Mouse (Mus musculus) embryonic facial prominence, embryonic 15.5 days (tissue): Measurements from ENCODE around the gene Sntg2. TPM values are rescaled to one million over a fixed set of nuclear protein-coding genes. Genes with fewer than 3 reads are reported as not detected.
A peak's percentile ranks its signal among the peaks of the same experiment; 100 is the strongest.

Source experiments
- ATAC-seq: fragments of 200-750 bp; cut with Nextera tagmentation; 2 replicates; pipeline ENCODE4 v1.8.0; 2017; ENCODE audit warnings: low read depth, moderate TSS enrichment; ENCODE audit not compliant: insufficient number of reproducible peaks, low FRiP score, low TSS enrichment
- H3K27ac ChIP-seq: fragments of 300-500 bp; sonication (generic); replicated peaks from 2 replicates; pipeline ENCODE4 v1.5.1; 2015; ENCODE audit warnings: mild to moderate bottlenecking, inconsistent platforms
- H3K27me3 ChIP-seq: fragments of 300-500 bp; sonication (generic); 2 replicates; pipeline ENCODE4 v1.6.1; 2015; ENCODE audit warnings: inconsistent platforms
- H3K36me3 ChIP-seq: fragments of 300-500 bp; sonication (generic); 2 replicates; pipeline ENCODE4 v1.6.1; 2015; ENCODE audit warnings: mild to moderate bottlenecking, inconsistent platforms
- H3K4me1 ChIP-seq: fragments of 300-500 bp; sonication (generic); 2 replicates; pipeline ENCODE4 v1.6.1; 2015; ENCODE audit warnings: inconsistent platforms
- H3K4me2 ChIP-seq: fragments of 300-500 bp; sonication (generic); replicated peaks from 2 replicates; pipeline ENCODE4 v1.6.1; 2015; ENCODE audit warnings: mild to moderate bottlenecking, inconsistent platforms
- H3K4me3 ChIP-seq: fragments of 300-500 bp; sonication (generic); replicated peaks from 2 replicates; pipeline ENCODE4 v1.5.1; 2015; ENCODE audit warnings: mild to moderate bottlenecking, inconsistent platforms
- H3K9ac ChIP-seq: fragments of 300-500 bp; sonication (generic); 2 replicates; pipeline ENCODE4 v1.6.1; 2015; ENCODE audit warnings: inconsistent platforms
- H3K9me3 ChIP-seq: fragments of 300-500 bp; sonication (generic); replicated peaks from 2 replicates; pipeline ENCODE4 v1.6.1; 2016; ENCODE audit warnings: inconsistent platforms
- WGBS: fragments of 180-500 bp; shearing (Covaris S2); methylation state at CpG from one replicate; pipeline ENCODE4 v1.1.7; 2015; 5-methylcytosine and 5-hydroxymethylcytosine counted together
- polyA plus RNA-seq: library from polyadenylated mRNA; unstranded; fragments of >200 nt; fragmentation: Nextera tagmentation; extraction: Ambion mirVana; gene quantifications from 2 replicates; pipeline ENCODE4 v1.2.1, GENCODE M21; 2015

The Sntg2 gene
- polyA plus RNA-seq, 1 experiment from 2014 or later = 3.3 TPM

DNA sequence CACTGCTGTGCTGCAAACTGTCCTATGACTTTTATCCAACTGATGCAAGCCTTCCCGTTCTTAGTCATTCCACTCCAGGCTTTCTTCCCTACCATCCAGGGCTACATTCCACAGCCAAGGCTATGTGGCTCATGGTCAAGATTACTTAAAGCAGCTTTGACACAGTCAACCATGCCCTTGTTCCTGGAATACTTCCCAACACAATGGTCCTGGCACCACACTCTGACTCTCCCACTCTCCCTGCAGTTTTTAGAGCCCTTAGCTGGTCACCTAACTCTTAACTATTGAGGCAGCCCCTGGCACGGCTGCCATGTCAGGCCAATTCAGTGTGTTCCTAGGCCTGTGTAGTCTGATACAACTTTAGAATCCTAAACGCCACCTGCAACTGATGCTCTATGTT, 212.7 kb downstream of the Sntg2 start:
- no peak overlapping the region for H3K9ac ChIP-seq
- WGBS = 69% methylated on average over 3 of the region's 3 CpGs
- no peak for ATAC-seq

GRCm38 (mm10) chr12:30159788-30160187, 213.4 kb downstream of the Sntg2 start:
- no peaks in the 10 kb centered on the region for H3K9me3 ChIP-seq
- no peak overlapping the region for H3K4me2 ChIP-seq
- 83% methylated on average over 8 of the region's 8 CpGs for WGBS
- H3K9ac ChIP-seq = no peak overlapping the region
- no peaks in the 10 kb centered on the region for H3K27me3 ChIP-seq
- H3K4me3 ChIP-seq = no peak overlapping the region
- no peaks in the 10 kb centered on the region for H3K36me3 ChIP-seq
- no peak overlapping the region for H3K27ac ChIP-seq
- no peak for ATAC-seq
- H3K4me1 ChIP-seq = no peaks in the 10 kb centered on the region

More for the DNA sequence above, 212.7 kb downstream of the Sntg2 start:
- H3K9me3 ChIP-seq = no peaks in the 10 kb centered on the region
- no peak overlapping the region for H3K4me3 ChIP-seq
- H3K27ac ChIP-seq = no peak overlapping the region
- H3K4me1 ChIP-seq = no peaks in the 10 kb centered on the region
- H3K36me3 ChIP-seq = no peaks in the 10 kb centered on the region
- H3K4me2 ChIP-seq = no peak overlapping the region
- H3K27me3 ChIP-seq = no peaks in the 10 kb centered on the region

DNA sequence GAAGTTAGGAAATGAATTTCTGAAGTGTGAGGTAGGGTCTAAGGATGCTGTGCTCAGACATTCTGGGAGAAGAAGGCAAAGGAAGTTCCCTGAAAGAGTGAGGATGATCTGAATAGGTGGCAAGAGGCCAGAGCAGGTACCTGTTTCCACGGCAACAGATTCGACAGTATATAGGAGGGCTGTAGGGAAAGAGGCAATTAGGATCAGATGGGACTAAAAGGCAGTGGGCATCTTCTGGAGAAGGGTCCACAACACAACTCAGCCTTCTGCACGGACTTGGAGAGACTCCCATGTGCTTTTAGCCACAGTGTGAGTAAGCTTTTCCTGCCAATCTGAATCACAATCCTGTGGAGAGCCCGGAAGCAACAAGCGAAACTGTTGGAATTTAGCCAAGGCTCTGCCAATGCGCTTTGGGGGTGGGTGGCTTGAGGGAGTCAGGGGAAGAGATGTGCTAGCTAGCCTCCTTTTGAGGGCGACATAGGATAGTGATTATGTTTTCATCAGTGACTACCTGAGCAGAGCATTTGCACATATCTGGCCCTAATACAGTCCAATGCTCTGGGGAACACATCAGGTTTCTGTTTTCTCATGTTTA, 219.0 kb downstream of the Sntg2 start:
- no peak overlapping the region for H3K27ac ChIP-seq
- no peak for ATAC-seq
- H3K4me2 ChIP-seq = no peak overlapping the region
- H3K27me3 ChIP-seq = no peaks in the 10 kb centered on the region
- no peak overlapping the region for H3K4me3 ChIP-seq
- no peak overlapping the region for H3K9ac ChIP-seq
- peaks cover 6% of the 10 kb centered on the region; the same call in 1 of the 2 replicates for H3K4me1 ChIP-seq
- H3K9me3 ChIP-seq = no peaks in the 10 kb centered on the region
- WGBS = 41% methylated on average over 7 of the region's 7 CpGs
- no peaks in the 10 kb centered on the region for H3K36me3 ChIP-seq

- Histone ChIP-seq H3K27ac (no peak overlapping the region), H3K9me3 (no peaks in the 10 kb centered on the region), H3K4me1 (no peaks in the 10 kb centered on the region), H3K4me3 (no peak overlapping the region), H3K27me3 (no peaks in the 10 kb centered on the region), H3K4me2 (no peak overlapping the region), H3K36me3 (no peaks in the 10 kb centered on the region), H3K9ac (no peak overlapping the region)
- 52% methylated on average over 3 of the region's 3 CpGs for WGBS
- ATAC-seq = no peak
These were observed 231.1 kb downstream of the Sntg2 start for GRCm38 (mm10) chr12:30142085-30142484.

- 77% methylated on average over 4 of the region's 4 CpGs for WGBS
- H3K27me3 ChIP-seq = no peaks in the 10 kb centered on the region; the same call in 1 of the 2 replicates
- ATAC-seq = no peak
- H3K9me3 ChIP-seq = no peaks in the 10 kb centered on the region
- no peak within 1 kb of the TSS for H3K9ac ChIP-seq
- no peak within 1 kb of the TSS for H3K4me2 ChIP-seq
- H3K4me3 ChIP-seq = no peak within 1 kb of the TSS
- no peaks in the 10 kb centered on the region for H3K4me1 ChIP-seq
- H3K36me3 ChIP-seq = no peaks in the 10 kb centered on the region
- H3K27ac ChIP-seq = no peak within 1 kb of the TSS
These were observed 240.7 kb downstream of the Sntg2 start, which contains the start of gene Tpo for GRCm38 (mm10) chr12:30132524-30132923. Tpo (minus strand) TSS chr12:30132624.

DNA sequence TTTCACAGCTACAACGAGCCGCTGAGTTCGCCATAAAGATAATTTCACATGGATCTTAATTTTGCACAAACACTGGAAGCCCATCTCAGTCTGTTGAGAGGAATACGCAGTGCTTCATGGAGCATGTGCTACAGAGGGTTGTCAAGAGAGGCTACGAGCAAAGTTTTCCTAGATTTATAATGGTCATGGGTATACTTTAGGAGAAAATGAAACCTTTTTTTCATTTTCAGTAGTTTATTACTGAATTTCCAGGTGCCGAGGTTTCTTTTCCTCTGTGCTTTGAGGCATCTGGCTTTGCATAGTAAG, 243.8 kb downstream of the Sntg2 start:
- Histone ChIP-seq H3K27ac (no peak overlapping the region), H3K27me3 (no peaks in the 10 kb centered on the region; the same call in 1 of the 2 replicates), H3K4me2 (no peak overlapping the region), H3K4me3 (no peak overlapping the region), H3K9ac (no peak overlapping the region), H3K4me1 (no peaks in the 10 kb centered on the region), H3K9me3 (no peaks in the 10 kb centered on the region), H3K36me3 (no peaks in the 10 kb centered on the region)
- 73% methylated on average over 6 of the region's 6 CpGs for WGBS
- no peak for ATAC-seq

DNA sequence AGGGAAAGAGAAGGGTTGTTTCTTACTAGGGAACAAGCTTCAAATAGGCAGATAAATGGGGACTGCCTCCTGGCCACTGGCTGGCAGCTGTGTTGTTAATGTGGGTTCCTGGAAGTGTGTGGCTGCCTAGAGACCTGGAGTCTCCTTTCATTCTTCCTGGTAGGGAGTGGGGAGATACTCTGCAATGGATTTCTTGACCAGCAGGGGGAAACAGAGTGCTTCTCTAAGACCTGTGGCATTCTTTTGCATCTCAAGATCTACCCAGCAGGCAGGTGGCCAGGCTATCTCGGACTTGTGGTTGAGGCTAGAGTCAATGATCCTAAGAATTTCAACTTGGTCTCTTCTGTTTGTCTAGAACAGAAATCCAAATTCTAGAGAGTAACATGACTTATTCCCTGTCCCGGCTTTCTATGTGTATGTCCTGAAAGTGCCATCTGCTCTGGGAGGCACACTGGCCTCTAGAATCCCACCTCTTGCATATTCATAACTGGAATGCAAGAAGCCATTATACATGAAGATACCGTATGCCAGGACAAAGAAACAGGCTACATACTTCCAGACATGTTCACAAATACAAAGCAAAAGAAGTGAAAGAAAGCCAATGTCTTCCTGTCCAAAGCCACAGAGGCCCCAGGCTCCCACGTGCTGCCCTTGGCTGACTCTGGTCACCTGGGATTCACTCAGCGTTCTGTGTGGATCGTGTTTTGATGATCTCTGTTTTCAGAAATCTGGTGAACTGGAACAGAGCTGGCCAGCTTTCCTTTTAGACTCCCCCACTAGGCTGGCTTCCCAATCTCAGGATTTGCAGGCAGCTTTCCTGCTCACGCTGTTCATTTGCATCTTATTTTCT, 244.4 kb downstream of the Sntg2 start:
- Histone ChIP-seq H3K27ac (no peak overlapping the region), H3K9me3 (no peaks in the 10 kb centered on the region), H3K4me1 (no peaks in the 10 kb centered on the region), H3K36me3 (no peaks in the 10 kb centered on the region), H3K9ac (no peak overlapping the region), H3K4me3 (no peak overlapping the region), H3K4me2 (no peak overlapping the region), H3K27me3 (no peaks in the 10 kb centered on the region; the same call in 1 of the 2 replicates)
- 0 out of 2 replicates have a peak, but pooled peaks have one; percentile 39 for ATAC-seq
- 57% methylated on average over 7 of the region's 7 CpGs for whole genome bisulfite sequencing

Other genes with a start within 250 kb of the Sntg2 start
- gene Tpo, start 240.8 kb downstream of the Sntg2 start, polyA plus RNA-seq = 0.08 TPM in 1 of 2 replicates, not detected in the other
- 24.7 and 26.4 TPM in 2 replicates for gene Tmem18, start 211.1 kb upstream of the Sntg2 start, polyA plus RNA-seq